Mouse (Mus musculus): Measurements from ENCODE around the gene Sri. TPM values are rescaled to one million over a fixed set of nuclear protein-coding genes. Genes with fewer than 3 reads are reported as not detected.

Sri gene
- polyA plus RNA-seq, 1 experiment from 2014 or later: 224 TPM

DNA sequence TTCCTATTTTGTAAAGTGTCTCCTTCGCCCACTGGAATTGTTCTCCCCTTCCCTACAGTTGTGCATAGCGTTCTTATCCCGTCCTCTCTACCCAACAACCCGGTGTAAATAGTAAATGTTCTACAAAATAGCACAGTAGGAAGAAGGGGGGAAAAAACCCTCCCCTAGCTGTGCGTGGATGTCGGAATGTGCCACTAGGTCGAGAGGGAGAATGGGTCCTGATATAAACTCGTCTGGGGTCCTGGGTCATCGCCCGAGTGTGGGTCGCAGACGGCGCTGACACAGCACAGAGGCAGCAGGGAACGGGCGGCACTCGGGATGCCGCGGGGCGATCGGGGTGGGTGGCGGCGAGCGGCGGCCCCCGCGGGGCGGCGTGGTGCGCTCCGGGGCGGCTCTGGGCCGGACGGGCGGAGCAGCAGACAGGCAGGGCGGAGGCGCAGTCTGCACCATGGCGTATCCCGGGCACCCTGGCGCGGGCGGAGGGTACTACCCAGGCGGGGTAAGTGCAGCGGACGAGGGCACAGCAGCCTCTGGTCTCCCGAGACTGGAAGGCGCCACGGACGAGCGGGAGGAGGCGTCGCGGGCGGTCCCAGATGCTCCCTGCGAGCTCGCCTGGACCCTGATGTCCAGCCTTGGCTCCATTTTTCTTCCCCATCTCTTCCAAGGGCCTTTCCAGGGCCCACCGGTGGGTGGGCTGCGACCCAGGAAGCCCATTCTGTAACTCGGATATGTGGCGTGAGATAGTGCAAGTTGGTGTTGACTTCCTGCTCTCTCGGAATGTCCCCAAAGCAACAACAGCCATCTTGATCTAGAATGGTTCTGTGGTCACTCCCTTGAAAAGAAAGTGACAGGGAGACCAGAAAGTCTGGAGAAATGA is 10.5 kb downstream of the Sri start:
- Histone ChIP-seq H3K4me2 (ENCODE audit: low read depth, low read length) (peak overlapping the region; percentile 74), H3K27ac (ENCODE audit: low read length) (peak overlapping the region; percentile 94), H3K9me3 (replicated peaks; ENCODE audit: control insufficient read depth, low read length) (no peaks in the 10 kb centered on the region), H3K4me3 (ENCODE audit: low read length) (peak overlapping the region; percentile 66), H3K36me3 (ENCODE audit: control insufficient read depth, insufficient read depth) (peaks cover 26% of the 10 kb centered on the region), H3K27me3 (ENCODE audit: control insufficient read depth, insufficient read depth, low read length) (no peaks in the 10 kb centered on the region), H3K4me1 (ENCODE audit: control insufficient read depth, insufficient read depth, low read length) (peaks cover 13% of the 10 kb centered on the region), H3K9ac (ENCODE audit: low read length) (peak overlapping the region; percentile 81)
- peak; percentile 97 for ATAC-seq (replicated peaks; ENCODE audit: extremely low read depth, insufficient read depth, low FRiP score)
- under 1% methylated on average over 60 of the region's 60 CpGs for WGBS

DNA sequence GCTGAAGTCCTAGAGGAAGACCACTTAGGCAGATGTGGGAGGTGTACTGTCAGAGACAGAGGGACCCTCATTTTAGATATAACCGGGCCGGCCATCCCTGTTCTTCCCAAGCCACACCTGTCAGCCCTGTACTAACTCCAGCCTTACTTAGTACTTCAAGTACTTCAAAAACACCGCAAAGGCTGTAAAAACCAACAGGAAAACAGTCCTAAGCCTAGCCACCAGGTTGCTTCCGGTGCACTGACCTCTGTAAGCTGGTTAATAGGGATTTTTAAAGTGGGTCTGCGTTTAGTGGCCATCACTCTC is 11.1 kb downstream of the Sri start:
- peaks cover 13% of the 10 kb centered on the region for H3K4me1 ChIP-seq (ENCODE audit: control insufficient read depth, insufficient read depth, low read length)
- no peaks in the 10 kb centered on the region for H3K9me3 ChIP-seq (replicated peaks; ENCODE audit: control insufficient read depth, low read length)
- peak overlapping the region; percentile 74 for H3K4me2 ChIP-seq (ENCODE audit: low read depth, low read length)
- no peaks in the 10 kb centered on the region for H3K27me3 ChIP-seq (ENCODE audit: control insufficient read depth, insufficient read depth, low read length)
- H3K9ac ChIP-seq (ENCODE audit: low read length): peak overlapping the region; percentile 81
- H3K27ac ChIP-seq (ENCODE audit: low read length): peak overlapping the region; percentile 94
- WGBS: 38% methylated on average over 5 of the region's 5 CpGs
- ATAC-seq (replicated peaks; ENCODE audit: extremely low read depth, insufficient read depth, low FRiP score): no peak
- H3K4me3 ChIP-seq (ENCODE audit: low read length): peak overlapping the region; percentile 66
- H3K36me3 ChIP-seq (ENCODE audit: control insufficient read depth, insufficient read depth): peaks cover 27% of the 10 kb centered on the region

DNA sequence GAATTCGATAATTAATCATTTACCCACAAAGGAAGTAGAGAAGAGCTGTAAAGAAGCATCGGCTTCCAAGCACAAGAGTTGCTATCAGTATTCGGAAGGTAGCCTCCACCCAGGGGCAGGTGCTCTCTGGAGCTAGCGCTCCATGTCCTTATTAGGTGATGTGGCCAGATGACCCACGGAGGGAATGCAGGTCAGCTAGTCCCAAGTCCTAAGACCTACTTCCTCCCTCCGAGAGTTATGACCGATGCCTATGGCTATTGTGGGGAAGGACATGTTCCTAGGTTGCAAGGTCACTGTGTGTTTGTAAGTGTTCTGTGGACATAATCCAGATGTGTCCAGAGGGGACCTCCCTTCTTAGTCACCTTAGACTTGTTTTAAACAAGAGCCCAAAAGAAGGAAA is 12.2 kb downstream of the Sri start:
- H3K27me3 ChIP-seq (ENCODE audit: control insufficient read depth, insufficient read depth, low read length): no peaks in the 10 kb centered on the region
- H3K9ac ChIP-seq (ENCODE audit: low read length): no peak overlapping the region; the same call in 1 of the 2 replicates
- no peak for ATAC-seq (replicated peaks; ENCODE audit: extremely low read depth, insufficient read depth, low FRiP score)
- WGBS: 73% methylated on average over 7 of the region's 7 CpGs
- H3K4me3 ChIP-seq (ENCODE audit: low read length): peak overlapping the region; percentile 18
- peaks cover 28% of the 10 kb centered on the region for H3K36me3 ChIP-seq (ENCODE audit: control insufficient read depth, insufficient read depth)
- H3K4me1 ChIP-seq (ENCODE audit: control insufficient read depth, insufficient read depth, low read length): peaks cover 13% of the 10 kb centered on the region
- H3K27ac ChIP-seq (ENCODE audit: low read length): no peak overlapping the region
- H3K9me3 ChIP-seq (replicated peaks; ENCODE audit: control insufficient read depth, low read length): no peaks in the 10 kb centered on the region
- peak overlapping the region; percentile 74 for H3K4me2 ChIP-seq (ENCODE audit: low read depth, low read length)

DNA sequence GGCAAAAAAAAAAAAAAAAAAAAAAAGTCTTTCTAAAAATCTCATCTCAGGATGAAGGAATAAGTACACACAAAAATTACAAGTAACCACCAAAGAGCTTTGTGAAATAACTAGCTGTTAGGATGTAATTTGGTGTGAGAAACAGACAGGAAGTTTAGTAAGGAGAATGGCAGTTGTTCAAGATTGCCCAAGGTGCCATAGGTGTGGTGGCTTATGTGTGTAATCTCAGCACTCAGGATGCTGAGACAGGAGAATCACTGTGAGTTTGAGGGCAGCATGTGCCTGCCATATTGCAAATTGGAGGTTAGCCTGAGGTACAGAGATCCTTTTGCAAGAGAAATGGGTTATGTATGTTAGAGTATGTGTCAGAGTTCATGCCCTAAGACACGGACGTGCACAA is 16.6 kb downstream of the Sri start:
- Histone ChIP-seq H3K9ac (ENCODE audit: low read length) (no peak overlapping the region), H3K4me1 (ENCODE audit: control insufficient read depth, insufficient read depth, low read length) (peaks cover 10% of the 10 kb centered on the region), H3K9me3 (replicated peaks; ENCODE audit: control insufficient read depth, low read length) (no peaks in the 10 kb centered on the region), H3K4me2 (ENCODE audit: low read depth, low read length) (no peak overlapping the region), H3K4me3 (ENCODE audit: low read length) (no peak overlapping the region), H3K36me3 (ENCODE audit: control insufficient read depth, insufficient read depth) (peaks cover 65% of the 10 kb centered on the region), H3K27ac (ENCODE audit: low read length) (no peak overlapping the region), H3K27me3 (ENCODE audit: control insufficient read depth, insufficient read depth, low read length) (no peaks in the 10 kb centered on the region)
- ATAC-seq (replicated peaks; ENCODE audit: extremely low read depth, insufficient read depth, low FRiP score): no peak
- 93% methylated on average over 2 of the region's 2 CpGs for WGBS

DNA sequence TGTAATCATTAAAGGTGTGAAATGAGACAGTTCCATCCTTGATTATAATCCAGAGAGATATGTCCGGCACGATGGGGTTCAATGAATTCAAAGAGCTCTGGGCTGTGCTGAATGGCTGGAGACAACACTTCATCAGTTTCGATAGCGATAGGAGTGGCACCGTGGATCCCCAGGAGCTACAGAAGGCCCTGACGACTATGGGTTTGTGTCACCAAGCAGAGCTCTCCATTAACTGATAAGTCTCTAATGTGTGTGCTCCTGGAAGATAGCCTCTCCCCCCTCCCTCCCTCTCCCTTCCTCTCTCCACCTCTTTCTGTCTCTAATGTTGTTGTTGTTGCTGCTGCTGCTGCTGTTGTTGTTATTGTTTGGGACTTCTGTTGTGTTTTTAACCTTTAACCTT is 17.3 kb downstream of the Sri start:
- H3K9me3 ChIP-seq (replicated peaks; ENCODE audit: control insufficient read depth, low read length): no peaks in the 10 kb centered on the region
- no peak overlapping the region for H3K9ac ChIP-seq (ENCODE audit: low read length)
- 43% methylated on average over 6 of the region's 6 CpGs for WGBS
- no peak overlapping the region for H3K4me2 ChIP-seq (ENCODE audit: low read depth, low read length)
- H3K4me1 ChIP-seq (ENCODE audit: control insufficient read depth, insufficient read depth, low read length): peaks cover 3% of the 10 kb centered on the region
- H3K36me3 ChIP-seq (ENCODE audit: control insufficient read depth, insufficient read depth): peaks cover 64% of the 10 kb centered on the region
- no peak overlapping the region for H3K27ac ChIP-seq (ENCODE audit: low read length)
- no peak overlapping the region for H3K4me3 ChIP-seq (ENCODE audit: low read length)
- no peaks in the 10 kb centered on the region for H3K27me3 ChIP-seq (ENCODE audit: control insufficient read depth, insufficient read depth, low read length)
- ATAC-seq (replicated peaks; ENCODE audit: extremely low read depth, insufficient read depth, low FRiP score): no peak

DNA sequence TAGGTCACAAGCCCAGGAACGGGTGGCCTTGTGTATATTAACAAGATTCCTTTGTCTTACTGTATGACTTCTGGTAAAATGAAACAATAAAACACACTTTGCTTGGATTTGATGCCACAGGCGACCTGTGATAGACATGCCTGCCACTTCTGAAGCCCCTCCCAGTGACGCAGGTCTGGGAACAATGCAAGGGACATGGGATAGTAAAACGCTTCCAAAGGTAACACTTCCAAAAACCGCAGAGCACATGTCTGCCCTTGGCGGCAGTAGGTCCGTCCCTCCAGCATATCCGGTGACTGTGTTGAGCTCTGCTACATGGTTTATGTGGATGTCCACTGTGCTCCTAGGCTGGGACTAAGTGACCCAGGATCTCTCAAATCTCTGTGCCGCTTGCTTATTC is 27.5 kb downstream of the Sri start:
- Histone ChIP-seq H3K27me3 (ENCODE audit: control insufficient read depth, insufficient read depth, low read length) (no peaks in the 10 kb centered on the region), H3K9me3 (replicated peaks; ENCODE audit: control insufficient read depth, low read length) (no peaks in the 10 kb centered on the region), H3K4me3 (ENCODE audit: low read length) (no peak overlapping the region), H3K4me1 (ENCODE audit: control insufficient read depth, insufficient read depth, low read length) (no peaks in the 10 kb centered on the region), H3K9ac (ENCODE audit: low read length) (no peak overlapping the region), H3K27ac (ENCODE audit: low read length) (no peak overlapping the region), H3K36me3 (ENCODE audit: control insufficient read depth, insufficient read depth) (peaks cover 20% of the 10 kb centered on the region), H3K4me2 (ENCODE audit: low read depth, low read length) (no peak overlapping the region)
- no peak for ATAC-seq (replicated peaks; ENCODE audit: extremely low read depth, insufficient read depth, low FRiP score)
- WGBS: 90% methylated on average over 9 of the region's 9 CpGs

DNA sequence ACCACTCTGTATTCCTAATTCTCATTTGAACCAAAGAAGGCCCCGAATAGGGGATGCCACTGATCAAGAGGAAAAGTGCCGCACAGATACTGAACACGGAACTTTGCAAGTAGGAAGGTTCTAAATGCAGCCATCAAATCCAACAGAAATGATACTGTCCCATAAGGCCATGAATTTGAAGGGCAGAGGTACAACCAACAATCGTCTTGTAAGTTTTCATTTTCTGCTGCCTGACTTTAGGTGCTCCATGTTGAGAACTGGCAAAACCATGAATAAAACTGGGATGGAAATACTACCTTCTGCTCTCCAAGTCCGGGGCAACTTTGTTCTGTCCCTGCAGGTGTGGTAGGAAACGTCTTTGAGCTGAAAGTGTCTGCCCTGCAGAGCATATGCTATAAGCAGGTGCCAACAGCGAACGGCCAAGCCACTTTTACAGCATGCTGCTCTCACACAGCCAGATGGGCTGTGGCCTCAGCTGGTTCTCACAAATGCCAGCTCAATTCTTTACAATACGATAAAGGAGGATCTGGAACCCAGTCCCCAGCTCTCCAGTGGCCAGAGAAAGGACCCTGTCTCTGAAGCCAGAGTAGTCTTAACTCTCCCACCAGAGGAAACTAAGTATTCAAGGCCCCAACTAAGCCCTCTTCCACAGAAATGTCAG is 28.2 kb downstream of the Sri start:
- Histone ChIP-seq H3K4me3 (ENCODE audit: low read length) (no peak overlapping the region), H3K9me3 (replicated peaks; ENCODE audit: control insufficient read depth, low read length) (no peaks in the 10 kb centered on the region), H3K4me1 (ENCODE audit: control insufficient read depth, insufficient read depth, low read length) (no peaks in the 10 kb centered on the region), H3K9ac (ENCODE audit: low read length) (no peak overlapping the region), H3K4me2 (ENCODE audit: low read depth, low read length) (no peak overlapping the region), H3K27me3 (ENCODE audit: control insufficient read depth, insufficient read depth, low read length) (no peaks in the 10 kb centered on the region), H3K36me3 (ENCODE audit: control insufficient read depth, insufficient read depth) (peaks cover 20% of the 10 kb centered on the region), H3K27ac (ENCODE audit: low read length) (no peak overlapping the region)
- no peak for ATAC-seq (replicated peaks; ENCODE audit: extremely low read depth, insufficient read depth, low FRiP score)
- WGBS: 93% methylated on average over 9 of the region's 9 CpGs

DNA sequence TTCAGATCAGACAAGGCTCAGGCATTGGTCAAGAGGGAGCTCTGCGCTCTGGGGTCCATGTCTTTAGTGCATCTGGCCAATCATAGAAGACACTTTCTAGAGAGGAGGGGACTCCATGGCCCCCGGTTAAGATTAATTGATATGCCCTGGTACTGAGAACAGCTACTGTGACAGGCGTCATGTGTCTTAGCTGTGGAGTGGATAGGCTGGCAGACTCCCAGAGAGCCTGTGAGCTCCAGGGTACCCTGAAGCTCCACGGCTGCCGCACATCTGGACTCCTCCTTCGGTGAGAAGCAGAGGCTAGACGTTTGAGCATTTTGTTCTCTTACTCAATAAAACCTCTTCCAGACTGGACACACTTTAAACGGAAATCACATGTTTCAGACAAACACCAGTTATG is 31.6 kb downstream of the Sri start:
- no peak overlapping the region for H3K4me2 ChIP-seq (ENCODE audit: low read depth, low read length)
- no peaks in the 10 kb centered on the region for H3K4me1 ChIP-seq (ENCODE audit: control insufficient read depth, insufficient read depth, low read length)
- no peaks in the 10 kb centered on the region for H3K27me3 ChIP-seq (ENCODE audit: control insufficient read depth, insufficient read depth, low read length)
- H3K9ac ChIP-seq (ENCODE audit: low read length): no peak overlapping the region
- ATAC-seq (replicated peaks; ENCODE audit: extremely low read depth, insufficient read depth, low FRiP score): no peak
- H3K27ac ChIP-seq (ENCODE audit: low read length): no peak overlapping the region
- no peaks in the 10 kb centered on the region for H3K9me3 ChIP-seq (replicated peaks; ENCODE audit: control insufficient read depth, low read length)
- 79% methylated on average over 8 of the region's 8 CpGs for WGBS
- H3K36me3 ChIP-seq (ENCODE audit: control insufficient read depth, insufficient read depth): peaks cover 7% of the 10 kb centered on the region
- H3K4me3 ChIP-seq (ENCODE audit: low read length): no peak overlapping the region

DNA sequence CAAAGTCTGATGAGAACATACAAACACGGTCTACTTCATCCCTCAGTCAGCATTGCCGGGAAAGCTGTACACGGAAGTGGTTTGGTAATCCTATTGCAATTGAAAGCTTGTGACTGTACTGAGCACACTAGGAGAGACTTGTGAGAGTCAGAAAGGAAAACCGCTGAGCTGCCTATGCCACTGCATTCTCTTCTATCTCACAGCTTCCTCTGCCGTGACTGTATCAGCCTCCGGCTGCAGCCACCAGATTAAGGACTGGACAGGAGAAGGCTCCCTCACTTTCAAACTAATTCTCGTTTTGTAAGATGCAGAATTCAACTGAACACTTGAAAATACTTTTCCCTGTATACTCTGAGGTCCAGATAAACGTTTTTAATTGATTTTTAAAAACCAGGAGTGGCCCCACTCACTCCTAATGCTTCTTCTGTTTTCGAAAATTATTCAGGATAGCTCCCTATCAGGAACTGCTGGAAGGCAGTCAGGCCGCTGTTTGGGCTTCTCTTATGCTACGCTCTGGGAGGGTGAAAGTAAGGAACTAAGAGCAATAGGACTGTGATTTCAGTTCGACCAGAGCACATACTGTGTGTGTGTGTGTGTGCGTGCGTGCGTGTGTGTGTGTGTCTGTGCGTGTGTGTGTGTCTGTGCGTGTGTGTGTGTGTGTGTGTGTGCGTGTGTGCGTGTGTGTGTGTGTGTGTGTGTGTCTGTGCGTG is 37.1 kb downstream of the Sri start:
- H3K9me3 ChIP-seq (replicated peaks; ENCODE audit: control insufficient read depth, low read length): no peaks in the 10 kb centered on the region
- 51% methylated on average over 20 of the region's 20 CpGs for WGBS
- ATAC-seq (replicated peaks; ENCODE audit: extremely low read depth, insufficient read depth, low FRiP score): 0 out of 2 replicates have a peak, but pooled peaks have one; percentile 67
- no peaks in the 10 kb centered on the region for H3K4me1 ChIP-seq (ENCODE audit: control insufficient read depth, insufficient read depth, low read length)
- H3K4me2 ChIP-seq (ENCODE audit: low read depth, low read length): 0 out of 2 replicates have a peak overlapping the region, but pooled peaks have one; percentile 5
- no peaks in the 10 kb centered on the region for H3K36me3 ChIP-seq (ENCODE audit: control insufficient read depth, insufficient read depth)
- H3K9ac ChIP-seq (ENCODE audit: low read length): no peak overlapping the region
- H3K27me3 ChIP-seq (ENCODE audit: control insufficient read depth, insufficient read depth, low read length): no peaks in the 10 kb centered on the region
- no peak overlapping the region for H3K27ac ChIP-seq (ENCODE audit: low read length)
- no peak overlapping the region for H3K4me3 ChIP-seq (ENCODE audit: low read length)
